Mouse (Mus musculus) MEL (cell line): ENCODE measurements around the gene Drc7. TPM values are rescaled to one million over a fixed set of nuclear protein-coding genes. Genes with fewer than 3 reads are reported as not detected.

Experiments used
- DNase-seq: peaks from one replicate; pipeline ENCODE4 v3.0.0; 2011; ENCODE audit warnings: low read depth, low spot score
- H3K27ac ChIP-seq: 2 replicates; pipeline ENCODE4 v1.5.1; 2012; ENCODE audit warnings: low read depth, mild to moderate bottlenecking, control low read depth, low read length, moderate library complexity; ENCODE audit not compliant: control insufficient read depth
- H3K27me3 ChIP-seq, 2 experiments: fragments of 150-350 bp in 1 of 2; sonication (generic) in 1 of 2; 2 replicates each; pipeline ENCODE4 v1.6.1; 2012; ENCODE audit warnings: low read length in 2 of 2, mild to moderate bottlenecking in 2 of 2, improper control_type of control experiment in 1 of 2, moderate library complexity in 1 of 2; ENCODE audit not compliant: insufficient read depth in 2 of 2, control insufficient read depth in 1 of 2
- H3K36me3 ChIP-seq, 2 experiments: 2 replicates each; pipeline ENCODE4 v1.6.1; 2012 to 2014; ENCODE audit warnings: low read length in 2 of 2, improper control_type of control experiment in 1 of 2, inconsistent platforms in 1 of 2, mild to moderate bottlenecking in 1 of 2; ENCODE audit not compliant: insufficient read depth in 2 of 2, control insufficient read depth in 1 of 2
- H3K4me1 ChIP-seq, 2 experiments: fragments of 150-350 bp in 1 of 2; sonication (generic) in 1 of 2; 2 replicates each; pipeline ENCODE4 v1.6.1; 2012; ENCODE audit warnings: low read length in 2 of 2, improper control_type of control experiment in 1 of 2, mild to moderate bottlenecking in 1 of 2; ENCODE audit not compliant: insufficient read depth in 2 of 2, control insufficient read depth in 1 of 2
- H3K4me3 ChIP-seq, 2 experiments: fragments of 150-350 bp in 1 of 2; sonication (generic) in 1 of 2; 2 replicates each; pipeline ENCODE4 v1.5.1; 2012; ENCODE audit warnings: low read depth in 2 of 2, low read length in 2 of 2, mild to moderate bottlenecking in 2 of 2, moderate library complexity in 2 of 2, control low read depth in 1 of 2, improper control_type of control experiment in 1 of 2; ENCODE audit not compliant: control insufficient read depth in 1 of 2, insufficient read depth in 1 of 2
- H3K79me2 ChIP-seq: 2 replicates; pipeline ENCODE4 v1.6.1; 2012; ENCODE audit warnings: mild to moderate bottlenecking, low read length, moderate library complexity; ENCODE audit not compliant: control insufficient read depth, poor library complexity, insufficient read depth
- H3K9ac ChIP-seq: 2 replicates; pipeline ENCODE4 v1.6.1; 2012; ENCODE audit warnings: low read depth, mild to moderate bottlenecking, control low read depth, low read length, moderate library complexity; ENCODE audit not compliant: control insufficient read depth, poor library complexity, severe bottlenecking
- H3K9me3 ChIP-seq: fragments of 150-350 bp; sonication (generic); replicated peaks from 2 replicates; pipeline ENCODE4 v1.6.1; 2012; ENCODE audit warnings: mild to moderate bottlenecking, low read length, improper control_type of control experiment, moderate library complexity; ENCODE audit not compliant: insufficient read depth
- BHLHE40 ChIP-seq: IDR thresholded peaks from 2 replicates; pipeline ENCODE4 v1.6.1; 2012; ENCODE audit warnings: low read depth, mild to moderate bottlenecking, inconsistent platforms, low read length, improper control_type of control experiment, borderline replicate concordance
- CHD1 ChIP-seq: IDR thresholded peaks from 2 replicates; pipeline ENCODE4 v1.6.1; 2012; ENCODE audit warnings: low read depth, mild to moderate bottlenecking, inconsistent platforms, low read length, improper control_type of control experiment
- CHD2 ChIP-seq: IDR thresholded peaks from 2 replicates; pipeline ENCODE4 v1.6.1; 2011; ENCODE audit warnings: low read length, improper control_type of control experiment
- EP300 ChIP-seq, 2 experiments: IDR thresholded peaks; 2 replicates each; pipeline ENCODE4 v1.6.1; 2011; ENCODE audit warnings: improper control_type of control experiment in 2 of 2, low read length in 2 of 2, low read depth in 1 of 2, mild to moderate bottlenecking in 1 of 2
- HCFC1 ChIP-seq: IDR thresholded peaks from 2 replicates; pipeline ENCODE4 v1.6.1; 2012; ENCODE audit warnings: low read depth, mild to moderate bottlenecking, inconsistent platforms, low read length, improper control_type of control experiment, moderate library complexity
- JUND ChIP-seq: IDR thresholded peaks from 2 replicates; pipeline ENCODE4 v1.6.1; 2011; ENCODE audit warnings: low read depth, mild to moderate bottlenecking, improper control_type of control experiment, low read length
- KAT2A ChIP-seq: conservative IDR thresholded peaks from 2 replicates; pipeline ENCODE4 v1.6.1; 2012; ENCODE audit warnings: low read depth, low read length, improper control_type of control experiment, inconsistent platforms
- MAFK ChIP-seq: IDR thresholded peaks from 2 replicates; pipeline ENCODE4 v1.6.1; 2011; ENCODE audit warnings: low read depth, mild to moderate bottlenecking, low read length, improper control_type of control experiment, borderline replicate concordance
- MAX ChIP-seq: IDR thresholded peaks from 2 replicates; pipeline ENCODE4 v1.6.1; 2011; ENCODE audit warnings: low read length, improper control_type of control experiment
- MAZ ChIP-seq: IDR thresholded peaks from 2 replicates; pipeline ENCODE4 v1.6.1; 2012; ENCODE audit warnings: low read depth, mild to moderate bottlenecking, inconsistent platforms, low read length, improper control_type of control experiment
- MYB ChIP-seq: IDR thresholded peaks from 2 replicates; pipeline ENCODE4 v1.6.1; 2011; ENCODE audit warnings: mild to moderate bottlenecking, low read depth, low read length, improper control_type of control experiment
- MYC ChIP-seq: IDR thresholded peaks from 2 replicates; pipeline ENCODE4 v1.6.1; 2011; ENCODE audit warnings: low read depth, mild to moderate bottlenecking, low read length, improper control_type of control experiment, moderate library complexity
- NRF1 ChIP-seq: IDR thresholded peaks from 2 replicates; pipeline ENCODE4 v1.6.1; 2014; ENCODE audit warnings: low read depth, mild to moderate bottlenecking, inconsistent platforms, low read length, improper control_type of control experiment, moderate library complexity; ENCODE audit not compliant: poor library complexity, insufficient read depth, severe bottlenecking
- POLR2A ChIP-seq, 2 experiments: IDR thresholded peaks; 2 replicates each; pipeline ENCODE4 v1.6.1; 2011 to 2012; ENCODE audit warnings: low read length in 2 of 2, mild to moderate bottlenecking in 2 of 2, control low read depth in 1 of 2, improper control_type of control experiment in 1 of 2, low read depth in 1 of 2, moderate library complexity in 1 of 2; ENCODE audit not compliant: control insufficient read depth in 1 of 2, insufficient read depth in 1 of 2, poor library complexity in 1 of 2
- POLR2AphosphoS5 ChIP-seq: IDR thresholded peaks from 2 replicates; pipeline ENCODE4 v1.6.1; 2012; ENCODE audit warnings: low read depth, borderline replicate concordance, mild to moderate bottlenecking, inconsistent platforms, low read length, moderate library complexity, mixed read lengths
- RCOR1 ChIP-seq: IDR thresholded peaks from 2 replicates; pipeline ENCODE4 v1.6.1; 2012; ENCODE audit warnings: low read depth, mild to moderate bottlenecking, inconsistent platforms, low read length, improper control_type of control experiment
- SIN3A ChIP-seq: IDR thresholded peaks from 2 replicates; pipeline ENCODE4 v1.6.1; 2012; ENCODE audit warnings: low read length, improper control_type of control experiment, inconsistent platforms
- SMC3 ChIP-seq: IDR thresholded peaks from 2 replicates; pipeline ENCODE4 v1.6.1; 2011; ENCODE audit warnings: low read depth, low read length, improper control_type of control experiment
- TAL1 ChIP-seq: IDR thresholded peaks from 2 replicates; pipeline ENCODE4 v1.6.1; 2012; ENCODE audit warnings: mild to moderate bottlenecking, inconsistent platforms, low read length, moderate library complexity, mixed read lengths
- TBP ChIP-seq: IDR thresholded peaks from 2 replicates; pipeline ENCODE4 v1.8.0; 2011; ENCODE audit warnings: low read depth, low read length, improper control_type of control experiment
- TCF12 ChIP-seq: IDR thresholded peaks from 2 replicates; pipeline ENCODE4 v1.6.1; 2014; ENCODE audit warnings: low read depth, mild to moderate bottlenecking, inconsistent platforms, low read length, improper control_type of control experiment, moderate library complexity
- USF1 ChIP-seq: IDR thresholded peaks from 2 replicates; pipeline ENCODE4 v1.6.1; 2014; ENCODE audit warnings: low read depth, mild to moderate bottlenecking, inconsistent platforms, low read length, improper control_type of control experiment, moderate library complexity
- USF2 ChIP-seq, 2 experiments: IDR thresholded peaks; 2 replicates each; pipeline ENCODE4 v1.6.1; 2011 to 2012; ENCODE audit warnings: improper control_type of control experiment in 2 of 2, low read length in 2 of 2, borderline replicate concordance in 1 of 2, inconsistent platforms in 1 of 2, low read depth in 1 of 2, mild to moderate bottlenecking in 1 of 2; ENCODE audit not compliant: insufficient read depth in 1 of 2
- ZC3H11A ChIP-seq: IDR thresholded peaks from 2 replicates; pipeline ENCODE4 v1.6.1; 2012; ENCODE audit warnings: low read depth, mild to moderate bottlenecking, inconsistent platforms, low read length, improper control_type of control experiment
- ZMIZ1 ChIP-seq: IDR thresholded peaks from 2 replicates; pipeline ENCODE4 v1.6.1; 2012; ENCODE audit warnings: low read depth, mild to moderate bottlenecking, inconsistent platforms, low read length, improper control_type of control experiment, moderate library complexity
- polyA plus RNA-seq, 2 experiments: library from polyadenylated mRNA; stranded (reverse) in 1 of 2; unstranded in 1 of 2; fragments of >175 nt in 1 of 2; fragments of >200 nt in 1 of 2; gene quantifications; 2 replicates each; pipeline versions ENCODE4 v1.2.1 to v1.2.4; 2012; ENCODE audit warnings: low replicate concordance in 2 of 2, low read depth in 1 of 2; ENCODE audit not compliant: insufficient read length in 2 of 2, insufficient read depth in 1 of 2, missing spikeins in 1 of 2
- total RNA-seq: library from RNA; depleted of rRNA; stranded (reverse); fragments of 300-350 nt; gene quantifications from 2 replicates; pipeline ENCODE4 v1.2.3, GENCODE M21; 2012

Gene Drc7
- total and polyA plus RNA-seq, 3 experiments = 0.04 to 0.07 TPM; not detected in 1

DNA sequence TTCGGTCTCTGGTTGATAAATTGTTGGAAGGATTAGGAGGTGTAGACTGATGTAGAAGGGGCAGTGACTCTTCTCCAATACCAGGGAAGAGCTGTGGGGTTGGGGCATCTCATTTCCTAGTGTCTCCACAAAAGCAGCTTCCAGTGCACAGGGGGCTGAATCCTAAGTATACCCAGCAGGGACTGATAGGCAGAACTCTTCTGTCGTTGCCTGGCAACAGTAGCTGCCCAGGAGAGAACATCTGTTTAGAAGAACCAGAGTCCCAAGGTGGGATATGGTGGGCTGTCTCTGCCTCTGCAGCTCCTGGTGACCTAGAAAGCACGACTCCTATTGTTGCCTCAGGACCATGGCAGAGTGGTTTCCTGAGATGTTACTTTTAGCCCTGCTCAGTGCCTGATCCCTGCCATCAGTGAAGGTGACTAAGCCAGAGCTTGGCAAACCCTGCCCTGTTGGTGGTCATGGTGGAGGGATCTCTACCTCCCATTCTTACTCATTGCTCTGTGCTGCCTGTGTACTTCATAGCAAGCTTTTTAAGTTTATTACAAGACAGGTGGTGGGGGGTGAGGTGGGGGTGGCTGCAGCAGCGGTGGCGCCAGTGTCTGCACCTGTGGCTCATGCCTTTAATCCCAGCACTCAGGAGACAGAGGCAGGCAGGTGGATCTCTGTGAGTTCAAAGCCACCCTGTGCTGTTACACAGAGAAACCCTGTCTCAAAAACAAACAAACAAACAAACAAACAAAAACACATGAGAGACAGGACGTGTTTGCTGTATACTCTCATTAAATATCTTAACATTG, 6.8 kb upstream of the Drc7 start:
- no peaks in the 10 kb centered on the region for H3K4me1 ChIP-seq
- H3K79me2 ChIP-seq = no peaks in the 10 kb centered on the region
- no peak overlapping the region for H3K4me3 ChIP-seq
- TF ChIP-seq POLR2A (IDR thresholded peaks at IDR 0.05; ENCODE audit: control insufficient read depth in 1 of 2, insufficient read depth in 1 of 2, low read depth in 1 of 2, low read length in 2 of 2, poor library complexity in 1 of 2) (no peak), ZC3H11A (no peak), BHLHE40 (no peak), KAT2A (no peak), SMC3 (no peak), TAL1 (no peak), NRF1 (no peak), USF1 (no peak), RCOR1 (no peak), EP300 (IDR thresholded peaks at IDR 0.05; ENCODE audit: low read depth in 1 of 2, low read length in 2 of 2) (no peak), CHD2 (no peak), USF2 (IDR thresholded peaks at IDR 0.05; ENCODE audit: borderline replicate concordance in 1 of 2, insufficient read depth in 1 of 2, low read depth in 1 of 2, low read length in 2 of 2) (no peak), MAX (no peak), JUND (no peak), MYC (no peak), ZMIZ1 (no peak), TBP (no peak)
- H3K9me3 ChIP-seq = no peaks in the 10 kb centered on the region
- H3K9ac ChIP-seq = no peak overlapping the region
- no peak overlapping the region for H3K27ac ChIP-seq
- H3K27me3 ChIP-seq = peaks cover 5 to 8% of the 10 kb centered on the region in 2 experiments
- no peaks in the 10 kb centered on the region for H3K36me3 ChIP-seq
- DNase-seq = no peak

DNA sequence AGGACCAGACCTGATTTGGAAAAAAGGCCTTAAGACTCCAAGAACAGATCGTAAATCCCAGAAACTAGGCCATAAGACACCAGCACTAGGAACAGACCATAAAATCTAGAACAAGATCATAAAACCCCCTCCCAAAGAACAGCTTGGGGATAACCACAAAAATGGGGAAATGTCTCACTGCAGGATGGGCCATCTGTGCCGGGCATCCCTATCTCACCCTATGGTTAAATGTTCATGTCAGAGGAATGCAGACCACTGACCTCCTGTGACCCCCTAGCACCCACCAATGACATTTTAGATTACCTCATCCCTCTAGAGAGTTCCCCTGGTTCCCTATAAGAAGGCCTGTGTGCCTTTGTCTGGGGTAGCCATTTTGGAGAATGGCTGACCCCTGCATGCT, 5.3 kb upstream of the Drc7 start:
- H3K27ac ChIP-seq = no peak overlapping the region
- H3K27me3 ChIP-seq = peaks cover 3 to 6% of the 10 kb centered on the region in 2 experiments
- no peaks in the 10 kb centered on the region for H3K9me3 ChIP-seq
- H3K9ac ChIP-seq = no peak overlapping the region
- peaks cover 0 to 1% of the 10 kb centered on the region in 2 experiments; a peak in 1 of 4 replicates for H3K36me3 ChIP-seq
- TF ChIP-seq USF1 (no peak), CHD1 (no peak), MAZ (no peak), BHLHE40 (no peak), SMC3 (no peak), MAFK (no peak), KAT2A (no peak), JUND (no peak), TCF12 (no peak), MYB (no peak), HCFC1 (no peak), SIN3A (no peak), CHD2 (no peak), RCOR1 (no peak), POLR2AphosphoS5 (no peak), POLR2A (IDR thresholded peaks at IDR 0.05; ENCODE audit: control insufficient read depth in 1 of 2, insufficient read depth in 1 of 2, low read depth in 1 of 2, low read length in 2 of 2, poor library complexity in 1 of 2) (no peak)
- no peaks in the 10 kb centered on the region for H3K79me2 ChIP-seq
- DNase-seq = no peak
- peaks cover 0 to 3% of the 10 kb centered on the region in 2 experiments; a peak in 1 of 4 replicates for H3K4me1 ChIP-seq
- no peak overlapping the region for H3K4me3 ChIP-seq
